Mouse (Mus musculus): Measurements from ENCODE around the gene Hs6st2. TPM values are rescaled to one million over a fixed set of nuclear protein-coding genes. Genes with fewer than 3 reads are reported as not detected.

Gene Hs6st2
- total RNA-seq (2021): 1 to 10 TPM; 5.1 to 5.8 TPM
- long read RNA-seq, experiment 1, partial matches to known transcripts: 0 of 1 reads
- long read RNA-seq, experiment 1, other reads (novel, unspliced or antisense): 1 of 1 reads
- long read RNA-seq, experiment 2: 0 reads

DNA sequence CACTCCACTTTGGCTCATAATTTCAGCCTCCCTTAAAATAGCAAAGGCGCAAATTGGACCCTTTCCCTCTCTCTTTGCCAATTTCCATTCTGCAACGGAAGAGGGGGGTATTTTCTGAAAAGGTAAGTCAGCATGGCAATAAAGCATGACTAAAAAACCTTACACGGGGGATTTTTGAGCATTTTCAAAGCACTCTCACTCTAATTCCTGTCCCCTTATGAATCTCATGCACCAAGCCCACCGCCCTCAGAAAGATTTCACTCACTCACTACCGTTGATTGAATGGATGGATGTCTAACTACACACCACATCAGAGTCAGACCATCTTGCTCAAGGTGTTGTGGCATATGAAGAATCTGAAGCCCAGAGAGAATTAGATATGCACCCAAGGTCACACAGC, at the start of gene Hs6st2:
TSS of gene Hs6st2 (minus strand) at position 101 of the 400 bp plus-strand sequence.
- no peak for DNase-seq

DNA sequence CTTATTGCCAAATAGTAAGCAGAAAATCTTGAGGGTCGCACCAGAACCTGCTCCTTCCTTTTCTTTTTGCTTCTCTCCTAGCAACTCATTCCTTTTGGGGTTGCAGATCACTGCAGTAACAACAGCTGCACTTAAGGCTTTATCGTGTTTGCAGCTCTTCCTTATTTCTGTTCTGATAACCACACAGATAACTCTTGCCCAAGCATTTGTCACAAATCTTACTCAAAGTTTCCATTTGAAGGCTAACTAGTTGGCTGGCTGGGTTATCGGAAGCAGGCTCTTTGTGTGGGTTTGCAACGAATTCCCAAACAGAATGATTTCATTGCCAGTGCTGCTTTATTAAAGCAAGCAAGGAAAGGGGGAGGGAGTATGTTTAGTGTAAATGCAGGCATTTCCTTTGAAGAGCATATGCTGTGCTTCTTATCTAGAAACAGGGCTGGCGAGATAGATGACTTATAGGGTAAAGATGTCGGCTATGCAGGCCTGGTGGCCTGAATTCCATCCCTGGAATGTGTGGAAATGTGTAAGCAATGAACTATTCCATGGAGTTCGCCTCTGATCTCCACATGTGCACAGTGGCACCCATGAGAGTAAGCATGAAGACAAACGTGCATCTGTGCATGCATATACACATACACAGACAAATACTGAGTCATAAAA, 32.6 kb upstream of the Hs6st2 start:
- DNase-seq: no peak

DNA sequence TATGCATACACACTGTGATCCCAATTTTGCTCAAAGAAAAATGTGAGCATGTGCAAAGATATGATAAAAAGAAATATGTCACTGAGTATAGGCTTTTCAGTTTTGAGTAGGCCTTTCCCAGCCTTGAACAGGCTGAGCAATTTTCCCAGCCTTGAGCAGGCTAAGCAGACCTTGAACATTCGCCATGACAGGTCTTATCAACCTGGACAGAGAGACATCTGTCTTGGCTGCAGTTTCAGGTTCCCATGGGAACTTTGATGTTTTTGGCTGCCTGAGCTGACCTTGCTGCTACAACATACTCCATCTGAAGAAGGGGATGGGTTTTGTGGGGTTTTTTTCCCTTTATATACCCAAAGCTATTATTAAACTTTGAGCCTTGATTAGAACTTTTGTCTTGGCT, 31.3 kb upstream of the Hs6st2 start:
- DNase-seq: peak; percentile 38

DNA sequence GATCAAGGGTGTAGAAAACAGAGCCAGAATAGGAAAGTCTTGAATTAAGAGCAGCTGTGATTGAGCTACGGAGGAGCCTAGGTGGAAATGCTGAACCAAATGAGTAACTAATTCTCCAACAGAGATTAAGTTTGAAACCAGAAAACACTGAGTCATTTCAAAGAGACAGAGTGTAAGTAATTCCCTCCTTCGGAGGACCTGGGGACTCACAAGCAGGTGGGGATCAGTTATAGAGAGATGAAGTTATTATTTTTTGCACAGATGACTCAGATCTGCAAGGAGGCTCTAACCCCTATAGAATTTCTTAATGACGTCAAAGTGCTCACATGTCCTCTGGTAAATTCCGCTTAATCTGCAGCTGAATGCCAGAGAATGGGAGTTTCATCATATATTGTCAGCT, 21.2 kb upstream of the Hs6st2 start:
- no peak for DNase-seq

DNA sequence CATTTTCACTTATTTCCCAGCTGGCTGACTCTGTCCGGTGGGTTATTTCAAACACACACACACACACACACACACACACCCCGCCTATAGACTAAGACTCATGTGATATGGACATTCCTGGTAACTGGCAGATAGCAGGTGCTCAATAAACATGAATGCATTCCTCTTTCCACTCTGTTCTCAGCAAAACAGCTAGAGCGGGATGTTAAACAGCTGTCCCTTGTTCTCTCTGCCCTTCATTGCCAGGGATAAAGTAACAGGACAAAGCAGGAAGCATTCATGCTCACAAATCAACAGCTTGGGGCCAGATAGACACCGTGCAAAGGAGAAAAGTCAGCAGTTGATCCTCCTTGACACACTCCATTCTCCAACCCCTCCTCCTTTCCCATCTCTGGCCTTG, 17.4 kb upstream of the Hs6st2 start:
- DNase-seq: no peak

DNA sequence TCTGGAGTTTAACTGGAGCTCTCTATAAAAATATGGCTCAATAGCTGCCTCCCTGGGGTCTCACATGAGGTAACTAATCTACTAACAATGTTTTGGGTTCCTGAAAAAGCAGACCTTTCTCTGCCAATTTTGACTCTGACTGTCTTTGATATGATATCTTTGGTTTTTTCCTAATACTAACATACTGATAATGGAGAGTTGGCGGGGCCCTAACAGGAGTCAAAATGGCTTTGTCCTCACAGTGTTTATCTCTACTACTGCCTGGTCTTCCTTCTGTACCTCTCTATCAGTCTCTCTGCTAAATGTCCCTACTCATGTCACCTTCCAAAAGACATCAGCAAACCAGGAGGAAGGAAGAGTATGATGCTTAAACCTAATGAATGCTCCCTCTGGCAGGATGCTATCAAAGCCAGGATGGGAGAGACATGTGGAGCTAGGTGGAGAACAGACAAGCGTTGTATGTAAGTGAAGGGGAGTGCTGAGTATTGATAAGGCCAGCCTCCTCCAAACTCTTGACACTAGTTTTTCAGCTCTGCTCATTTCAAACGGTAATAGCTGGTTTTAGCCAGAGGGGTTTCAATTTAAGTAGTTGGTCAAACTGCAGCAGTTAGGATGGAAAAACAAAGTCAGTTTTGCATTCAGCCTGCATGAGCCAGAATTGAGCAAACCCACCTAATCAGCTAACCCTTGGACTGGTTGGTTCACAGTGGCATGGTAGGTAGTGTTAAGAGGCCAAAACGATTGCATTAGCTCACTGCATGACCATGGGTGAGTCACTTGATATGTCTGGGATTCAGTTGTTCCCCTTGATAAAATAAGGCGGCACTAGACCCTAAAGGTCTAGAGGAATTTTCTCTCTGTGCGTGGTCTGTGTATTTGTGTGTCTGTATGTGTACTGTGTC, 4.6 kb upstream of the Hs6st2 start:
- no peak for DNase-seq

DNA sequence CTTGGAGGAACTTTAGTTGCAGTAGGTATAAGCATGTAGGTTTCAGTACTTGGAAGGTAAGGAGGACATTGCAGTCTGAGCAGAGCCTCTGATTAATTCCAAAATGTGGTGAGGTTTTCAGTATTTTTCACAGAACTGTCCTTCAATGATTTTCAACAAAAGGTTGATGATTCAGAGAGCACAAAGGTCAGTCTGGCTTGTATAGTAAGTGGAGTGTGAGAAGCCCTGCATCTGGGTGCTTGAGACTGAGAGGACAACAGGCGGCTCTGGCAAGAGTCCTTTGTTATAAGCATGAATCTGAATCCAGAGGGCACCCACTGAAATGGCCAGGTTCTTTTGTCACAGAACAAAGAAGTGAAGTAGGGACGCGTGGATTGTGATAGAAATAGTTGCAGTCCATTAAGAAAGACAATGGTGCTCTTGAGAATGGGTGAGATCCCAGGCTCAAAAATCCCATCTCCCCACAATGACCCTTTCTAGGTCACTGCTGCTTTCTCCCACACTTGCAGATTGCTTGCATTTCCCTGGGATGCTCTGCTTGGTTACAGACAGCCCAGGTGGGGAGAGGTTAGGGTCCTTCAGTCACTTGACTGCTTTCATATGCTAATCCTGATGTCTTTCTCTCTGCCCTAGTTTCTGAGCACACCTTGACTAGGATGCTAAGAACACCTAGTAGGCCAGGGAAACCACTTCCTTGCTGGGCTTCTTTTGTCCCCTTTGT, 2.8 kb upstream of the Hs6st2 start:
- DNase-seq: no peak

DNA sequence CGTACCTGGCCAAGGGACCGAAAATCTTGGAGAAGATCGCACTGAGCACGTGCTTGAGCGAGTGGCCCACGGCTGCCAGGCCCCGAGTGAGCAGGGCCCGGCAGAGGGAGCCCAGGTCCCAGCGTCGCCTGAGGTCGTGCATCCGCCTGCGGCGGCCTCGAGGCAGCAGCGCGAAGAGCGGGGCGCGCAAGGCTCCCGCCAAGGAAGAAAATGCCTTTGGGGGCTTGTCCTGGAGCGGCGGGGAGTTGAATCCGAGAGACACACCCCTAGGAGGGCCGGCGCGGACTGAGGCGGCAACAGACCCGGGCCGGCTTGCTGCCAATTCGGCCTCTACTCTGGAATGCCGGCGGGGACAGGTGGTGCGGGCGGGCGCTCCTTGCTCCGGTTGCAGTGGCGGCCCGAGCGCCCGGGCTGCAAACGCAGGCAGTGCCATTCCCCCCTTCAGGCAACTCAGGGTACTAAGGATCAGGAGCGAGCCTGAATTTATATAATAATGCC, 437 bp downstream of the Hs6st2 start:
- peak; percentile 11 for DNase-seq

DNA sequence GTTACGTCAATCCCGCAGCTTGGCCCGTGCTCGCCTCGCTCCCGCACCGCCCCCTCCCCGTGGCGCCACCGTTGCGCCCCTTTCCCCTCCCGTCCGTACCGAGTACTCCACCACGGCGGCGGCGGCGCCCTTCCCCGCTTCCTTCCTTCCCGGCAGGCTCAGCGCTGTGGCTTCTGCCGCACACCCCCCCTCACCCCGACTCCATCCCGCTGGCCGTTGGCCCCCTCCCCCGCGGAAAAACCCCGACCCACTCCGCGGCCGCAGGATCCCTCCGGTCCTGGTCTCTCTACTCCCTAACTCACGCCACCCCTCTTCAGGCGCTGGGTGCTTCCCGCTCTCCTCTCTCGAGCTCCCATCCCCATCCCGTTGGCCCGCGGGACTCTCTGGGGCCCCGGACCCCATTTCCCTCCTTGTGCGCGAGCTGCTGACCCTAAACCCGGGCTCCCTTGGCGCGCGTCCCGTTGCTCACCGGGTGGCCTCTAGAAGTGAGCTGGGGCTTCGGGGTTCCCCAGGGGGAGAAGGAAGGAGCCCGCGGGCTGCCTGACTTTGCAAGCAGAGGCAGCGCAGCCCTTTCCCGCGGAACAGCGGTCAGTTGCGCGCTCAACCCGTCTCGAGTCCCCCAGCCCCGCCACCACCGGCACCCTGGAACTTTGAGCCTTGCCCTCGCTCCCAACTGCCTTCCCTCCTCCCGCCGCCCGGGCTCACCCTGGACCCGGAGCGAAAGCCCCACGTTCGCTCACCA, 1.1 kb downstream of the Hs6st2 start:
- DNase-seq: peak; percentile 15

DNA sequence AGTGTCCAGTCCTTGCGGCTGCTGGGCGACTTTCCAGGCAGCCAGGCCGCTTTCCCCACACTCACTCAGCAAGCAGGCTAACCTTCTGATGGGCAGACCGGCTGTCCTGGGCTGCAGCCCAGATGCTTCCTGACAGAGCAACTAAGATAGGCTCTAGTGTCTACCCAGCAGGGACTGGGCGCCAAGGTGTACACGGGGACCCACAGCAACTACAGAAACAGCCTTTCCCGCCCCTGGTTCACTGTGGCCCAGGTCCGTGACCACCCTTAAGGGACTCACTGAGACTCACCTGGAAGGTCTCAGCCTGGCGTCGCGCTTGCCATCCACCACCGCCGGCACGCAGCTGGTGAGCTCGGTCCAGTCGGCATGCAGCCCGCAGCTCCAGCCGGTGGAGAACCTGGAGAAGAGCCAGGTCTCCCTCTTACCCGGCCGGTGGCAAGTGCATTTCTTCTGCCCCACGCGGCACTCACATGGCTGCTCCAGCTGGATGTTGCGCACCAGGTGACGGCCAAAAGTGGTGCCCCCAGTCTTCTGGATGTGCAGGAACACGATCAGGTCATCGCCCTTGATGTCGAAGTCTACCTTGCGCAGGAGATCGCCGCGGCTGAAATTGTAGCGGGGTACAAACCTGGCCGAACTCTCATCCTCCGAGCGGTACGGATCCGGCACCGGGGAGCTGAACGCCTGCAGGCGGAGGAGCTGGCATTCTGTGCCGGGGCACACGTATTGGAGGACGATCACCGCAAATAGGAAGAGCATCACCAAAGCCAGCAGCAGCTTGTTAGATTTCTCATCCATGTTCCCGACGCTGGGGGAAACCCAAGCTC, 1.8 kb downstream of the Hs6st2 start:
- DNase-seq: peak; percentile 10

DNA sequence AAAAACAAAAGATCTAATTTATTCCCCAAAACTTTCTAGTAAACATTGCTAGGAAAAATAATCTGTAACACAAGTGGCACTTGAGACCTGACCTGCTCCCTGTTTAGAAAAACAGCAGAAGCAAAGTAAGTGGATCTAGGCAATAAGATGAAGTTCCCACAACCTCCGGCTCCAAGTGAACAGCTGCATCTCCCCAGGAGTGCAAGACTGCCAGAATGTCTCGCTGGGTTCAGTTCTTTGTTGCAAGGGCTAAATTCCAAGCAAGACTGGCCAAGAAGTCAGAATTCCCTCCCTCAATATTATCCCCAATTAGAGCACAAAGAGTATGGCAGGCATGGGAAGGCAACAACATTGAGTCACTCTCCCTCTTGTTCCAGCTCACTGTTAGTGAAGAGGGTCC, 23.4 kb downstream of the Hs6st2 start:
- no peak for DNase-seq

DNA sequence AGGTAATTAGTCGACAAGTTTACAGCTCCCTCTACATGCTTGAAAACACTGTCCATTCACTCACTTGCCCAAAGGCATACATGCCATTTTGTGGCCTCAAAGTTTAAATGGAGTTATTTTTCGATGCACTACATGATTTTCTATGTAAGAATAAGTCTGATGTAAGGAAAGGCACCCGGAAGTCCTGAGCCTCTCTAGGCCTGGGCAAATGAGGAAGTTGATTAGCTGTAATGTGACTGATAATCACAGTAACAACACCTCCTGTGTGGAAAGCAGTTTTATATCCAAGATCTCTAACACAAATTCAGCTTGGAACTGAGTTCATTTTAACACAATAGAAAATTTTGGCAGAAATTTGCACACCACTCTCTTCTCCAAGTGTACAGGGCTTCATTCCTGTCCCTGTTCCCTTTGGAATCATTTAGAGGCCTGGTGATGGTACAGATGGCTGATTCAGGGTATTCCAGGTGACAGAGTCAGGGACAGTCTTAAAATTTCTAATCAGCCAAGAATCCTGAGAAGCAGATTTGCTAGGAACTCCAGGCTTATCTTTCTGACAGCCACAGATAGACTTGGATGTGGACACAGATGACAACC, 38.9 kb downstream of the Hs6st2 start:
- no peak for DNase-seq

DNA sequence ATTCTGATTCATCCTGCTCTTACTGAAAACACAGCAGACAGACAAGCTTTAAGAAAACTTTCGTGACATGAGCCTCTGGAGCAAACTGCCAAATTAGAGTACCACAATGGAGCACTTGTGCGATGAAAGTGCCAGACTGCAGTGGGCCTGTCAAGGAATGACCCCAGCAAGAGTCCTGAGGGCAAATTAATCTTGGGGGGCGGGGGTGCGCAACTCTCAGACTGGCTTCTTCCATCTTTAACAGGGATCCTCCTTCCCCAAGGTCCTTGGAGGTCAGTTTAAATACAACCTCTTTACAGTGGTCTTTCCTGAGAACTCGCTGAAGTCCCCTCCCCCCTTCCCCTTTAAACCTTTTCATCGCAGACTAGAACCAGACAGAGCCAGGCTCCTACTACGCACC, 45.9 kb downstream of the Hs6st2 start:
- DNase-seq: no peak

DNA sequence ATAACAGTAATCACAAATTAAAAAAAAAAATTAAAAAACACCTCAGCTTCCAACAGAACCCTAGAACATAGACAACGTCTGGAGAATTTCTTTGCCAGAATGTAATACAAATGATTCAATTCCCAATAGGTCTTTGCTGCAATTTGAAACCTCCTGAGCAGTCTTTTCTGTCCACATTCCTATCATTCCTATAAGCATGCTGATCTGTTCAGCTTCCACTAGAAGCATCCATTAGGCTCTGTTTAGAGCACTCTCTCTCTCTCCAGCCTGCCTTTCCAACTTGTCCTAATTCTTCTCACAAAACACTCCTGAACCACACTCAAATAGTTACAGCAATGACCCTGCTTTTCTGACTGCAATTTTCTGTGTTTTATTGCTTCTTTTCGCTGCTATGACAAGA, 50.3 kb downstream of the Hs6st2 start:
- no peak for DNase-seq

DNA sequence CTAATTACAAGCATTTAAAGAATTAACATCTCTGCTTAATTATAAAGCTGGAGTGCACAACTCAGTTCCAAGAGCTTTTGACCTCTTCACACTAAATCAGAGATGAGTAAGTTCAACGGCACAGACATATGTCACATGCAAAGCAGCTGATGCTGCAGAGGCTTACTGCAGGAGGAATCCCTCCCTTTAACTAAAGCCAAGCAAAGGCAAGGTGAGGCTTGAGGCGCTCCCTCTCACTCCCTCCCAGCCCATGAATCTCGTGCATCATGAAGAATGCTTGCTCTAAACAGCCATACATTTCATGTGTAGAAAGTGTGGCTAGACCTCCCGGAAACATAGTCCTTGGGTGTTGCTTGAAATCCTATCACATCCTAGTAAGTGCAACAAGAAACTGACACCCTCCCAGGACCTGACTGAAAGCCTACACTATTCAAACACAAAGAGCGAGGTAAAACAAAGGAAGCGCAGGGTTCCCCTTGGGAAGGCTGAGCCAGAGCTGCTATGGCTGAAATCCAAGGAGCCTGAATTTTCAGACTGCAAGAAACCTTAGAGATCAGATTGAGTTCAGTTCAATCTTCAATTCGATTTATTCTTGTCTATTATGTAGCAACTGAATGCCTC, 67.2 kb downstream of the Hs6st2 start:
- DNase-seq: no peak

DNA sequence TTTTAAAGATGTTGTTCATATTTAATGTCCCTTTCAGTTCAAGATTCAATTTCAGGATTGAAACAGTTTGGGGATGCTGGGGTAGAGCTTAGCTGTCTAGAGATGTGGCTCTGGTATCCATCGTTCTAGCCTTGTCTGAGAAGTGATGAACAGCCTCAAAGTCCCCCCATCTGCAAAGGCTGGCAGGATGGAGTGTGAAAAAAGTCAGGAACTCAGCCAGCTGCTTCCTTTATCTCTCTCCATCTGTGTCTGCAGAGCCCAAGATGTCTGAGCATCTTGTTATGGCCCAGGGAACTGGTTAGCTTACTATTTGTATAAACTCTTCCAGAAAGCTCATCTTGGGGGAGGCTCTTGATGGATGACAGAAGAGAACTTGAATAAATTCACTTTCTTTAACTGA, 70.9 kb downstream of the Hs6st2 start:
- no peak for DNase-seq

DNA sequence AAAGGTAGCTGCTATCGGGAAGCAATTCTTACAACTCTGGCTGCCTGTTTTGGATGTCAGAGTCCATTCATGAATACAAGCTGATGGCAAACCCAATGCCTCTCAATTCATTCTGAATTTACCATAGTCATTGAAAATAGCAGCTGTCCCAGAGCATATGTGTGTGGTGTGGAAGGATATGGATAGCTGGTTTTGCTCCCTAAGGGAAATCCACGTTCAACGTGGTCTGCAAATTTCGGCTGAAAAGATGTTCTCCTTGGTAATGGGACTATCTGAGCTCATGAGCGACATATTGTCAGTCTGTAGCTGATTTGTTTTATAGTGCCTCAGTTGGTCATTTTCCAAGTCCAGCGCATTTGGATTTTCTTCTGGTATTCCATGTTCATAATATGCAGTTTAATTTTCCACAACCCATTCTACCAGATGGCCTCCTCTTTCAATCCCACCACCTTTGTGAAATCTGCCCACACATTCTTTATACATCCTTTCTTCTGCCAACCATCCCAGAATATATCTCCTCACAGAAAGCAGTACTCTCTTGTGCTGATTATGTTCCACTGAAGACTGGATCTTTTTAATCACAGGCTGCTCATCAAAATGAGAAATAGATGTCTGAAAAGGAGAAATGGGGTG, 75.3 kb downstream of the Hs6st2 start:
- DNase-seq: no peak

DNA sequence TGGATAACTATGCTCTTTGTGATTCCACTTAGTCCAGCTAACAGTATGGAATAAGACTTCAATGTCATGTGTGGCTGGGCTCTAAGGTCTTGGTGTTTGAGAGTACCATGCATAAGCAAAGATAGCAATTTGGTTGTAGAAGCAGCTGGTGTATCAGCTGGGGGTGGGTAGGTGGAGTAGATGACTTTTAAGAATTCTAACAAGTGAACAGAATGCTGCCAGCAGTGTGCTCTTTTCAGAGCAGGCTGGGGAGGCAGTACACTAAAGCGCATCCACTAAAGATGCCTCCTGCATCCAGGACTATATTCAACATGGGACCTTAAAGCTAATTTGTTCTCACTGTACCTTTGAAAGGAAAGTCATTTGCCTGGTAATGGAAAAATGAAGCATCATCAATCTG, 88.9 kb downstream of the Hs6st2 start:
- no peak for DNase-seq

DNA sequence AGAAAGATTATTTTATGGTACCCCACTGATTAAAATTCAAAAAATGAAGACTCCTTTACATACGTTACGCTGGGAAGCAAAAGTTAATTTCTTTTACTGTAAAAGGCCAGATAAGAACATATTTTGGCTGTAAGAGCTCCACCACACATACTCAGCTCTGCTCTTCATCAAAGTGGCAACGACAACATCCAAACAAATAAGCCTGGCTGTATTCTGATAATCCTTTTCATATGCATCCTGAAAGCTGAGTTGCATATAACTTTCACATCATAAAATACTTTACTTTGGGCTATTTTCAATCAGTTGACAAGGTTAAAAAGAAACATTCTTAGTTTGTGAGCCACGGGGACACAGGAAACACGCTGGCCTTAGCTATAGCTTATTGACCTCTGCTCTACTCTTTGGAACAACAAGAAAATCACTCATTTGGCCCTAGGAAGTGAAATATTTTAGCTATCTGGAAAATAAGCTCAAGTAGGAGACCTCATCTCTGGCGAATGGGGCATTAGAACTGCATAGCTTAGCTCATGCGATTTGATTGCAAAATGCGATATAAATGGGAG, 91.1 kb downstream of the Hs6st2 start:
- DNase-seq: no peak

All from adrenal gland, postnatal 10 days (tissue).